Mouse (Mus musculus) E14TG2a.4 (cell line): ENCODE measurements at regions not wholly inside any gene's neighbourhood (a gene's known extent, or its start where the extent isn't known, plus 50 kb on each side); places are given as distances from the start of the nearest gene placed in this dataset.
A peak's percentile ranks its signal among the peaks of the same experiment; 100 is the strongest.

Experiments
- CTCF ChIP-seq: conservative IDR thresholded peaks from 2 replicates; pipeline ENCODE4 v1.5.1; 2014; ENCODE audit warnings: low read length
- POU5F1 ChIP-seq: IDR thresholded peaks from 2 replicates; pipeline ENCODE4 v1.6.1; 2014; ENCODE audit warnings: low read length, borderline replicate concordance

GRCm38 (mm10) chr5:126230768-126231167 is 699.2 kb downstream of the Tmem132b start:
- TF ChIP-seq CTCF (no peak), POU5F1 (peak; percentile 56; the same call in 1 of the 2 replicates)
